28 mouse cellular contexts compared by ENCODE assay signal in the genomic region with DNA sequence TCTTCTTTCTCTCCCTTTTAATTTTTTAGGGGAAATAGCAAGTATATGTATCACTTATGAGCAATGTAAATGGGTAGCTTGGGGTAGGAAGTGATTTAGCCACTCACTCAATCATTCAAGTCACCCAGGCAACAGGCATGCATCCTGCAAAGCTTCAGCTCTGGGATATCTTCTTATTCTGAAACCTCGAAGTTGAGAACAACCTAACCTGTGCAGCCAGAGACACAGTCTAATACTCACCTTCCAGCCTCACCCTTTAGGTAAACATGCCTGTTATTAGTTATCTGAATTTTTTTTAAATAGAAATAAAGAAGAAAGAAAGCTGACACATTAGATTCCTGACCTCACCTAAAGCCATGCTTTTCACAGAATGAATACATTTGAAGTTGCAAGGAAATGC.
"Had no signal": no experiment of that assay in that cellular context is flagged by ENCODE, and none has a peak within 500 bp of the region (broad histone marks: within the 10 kb centered on the region; RNA-seq: fewer than 3 reads in every experiment).

No protein-coding gene starts in this region.

- DNase-seq: cerebellum, adult 2 months; cerebellum, adult 8-10 months; cerebellum, adult 9-10 months; cerebellum, adult 9-11 months; cerebellum, postnatal 10 days; cerebellum, postnatal 14 days; cerebellum, postnatal 25 days; cerebellum, postnatal 36 days; forebrain, postnatal 0 days; gastrocnemius, adult 2 months; gastrocnemius, postnatal 10 days; gastrocnemius, postnatal 14 days; gastrocnemius, postnatal 25 days; gastrocnemius, postnatal 36 days; heart, adult 11 months; heart, adult 18-20 months; heart, adult 2 months had no signal

- H3K4me2 ChIP-seq: embryonic facial prominence, embryonic 12.5 days; embryonic facial prominence, embryonic 13.5 days; embryonic facial prominence, embryonic 15.5 days; forebrain, embryonic 12.5 days; forebrain, embryonic 13.5 days; forebrain, embryonic 15.5 days had no signal

- ATAC-seq: forebrain, embryonic 13.5 days; forebrain, embryonic 14.5 days; forebrain, embryonic 15.5 days; forebrain, embryonic 16.5 days; forebrain, postnatal 0 days had no signal

- H3K4me1 ChIP-seq: embryonic facial prominence, embryonic 10.5 days; embryonic facial prominence, embryonic 12.5 days; embryonic facial prominence, embryonic 13.5 days; embryonic facial prominence, embryonic 15.5 days; forebrain, embryonic 10.5 days; forebrain, embryonic 12.5 days; forebrain, embryonic 13.5 days; forebrain, embryonic 15.5 days had no signal

- H3K27ac ChIP-seq: embryonic facial prominence, embryonic 10.5 days; embryonic facial prominence, embryonic 12.5 days; embryonic facial prominence, embryonic 13.5 days; embryonic facial prominence, embryonic 15.5 days; forebrain, embryonic 10.5 days; forebrain, embryonic 12.5 days; forebrain, embryonic 13.5 days; forebrain, embryonic 15.5 days; gastrocnemius, adult 2 months; heart, adult 2 months had no signal

- H3K36me3 ChIP-seq: embryonic facial prominence, embryonic 10.5 days; embryonic facial prominence, embryonic 12.5 days; embryonic facial prominence, embryonic 13.5 days; embryonic facial prominence, embryonic 15.5 days; forebrain, embryonic 10.5 days; forebrain, embryonic 12.5 days; forebrain, embryonic 15.5 days had no signal

- H3K4me3 ChIP-seq: embryonic facial prominence, embryonic 10.5 days; embryonic facial prominence, embryonic 12.5 days; embryonic facial prominence, embryonic 13.5 days; embryonic facial prominence, embryonic 15.5 days; erythroblast, embryonic 14.5 days; forebrain, embryonic 10.5 days; forebrain, embryonic 12.5 days; forebrain, embryonic 13.5 days; forebrain, embryonic 15.5 days; gastrocnemius, adult 2 months; heart, adult 2 months had no signal

- H3K9ac ChIP-seq: embryonic facial prominence, embryonic 12.5 days; embryonic facial prominence, embryonic 13.5 days; embryonic facial prominence, embryonic 15.5 days; forebrain, embryonic 12.5 days; forebrain, embryonic 13.5 days; forebrain, embryonic 15.5 days; forebrain, postnatal 0 days had no signal

- H3K9me3 ChIP-seq: embryonic facial prominence, embryonic 10.5 days; embryonic facial prominence, embryonic 12.5 days; embryonic facial prominence, embryonic 13.5 days; embryonic facial prominence, embryonic 15.5 days; forebrain, embryonic 10.5 days; forebrain, embryonic 12.5 days; forebrain, embryonic 13.5 days; forebrain, embryonic 15.5 days had no signal

- H3K27me3 ChIP-seq: embryonic facial prominence, embryonic 12.5 days; embryonic facial prominence, embryonic 15.5 days; forebrain, embryonic 15.5 days had no signal
